ENCODE assay signal across 13 mouse cellular contexts in the genomic region with DNA sequence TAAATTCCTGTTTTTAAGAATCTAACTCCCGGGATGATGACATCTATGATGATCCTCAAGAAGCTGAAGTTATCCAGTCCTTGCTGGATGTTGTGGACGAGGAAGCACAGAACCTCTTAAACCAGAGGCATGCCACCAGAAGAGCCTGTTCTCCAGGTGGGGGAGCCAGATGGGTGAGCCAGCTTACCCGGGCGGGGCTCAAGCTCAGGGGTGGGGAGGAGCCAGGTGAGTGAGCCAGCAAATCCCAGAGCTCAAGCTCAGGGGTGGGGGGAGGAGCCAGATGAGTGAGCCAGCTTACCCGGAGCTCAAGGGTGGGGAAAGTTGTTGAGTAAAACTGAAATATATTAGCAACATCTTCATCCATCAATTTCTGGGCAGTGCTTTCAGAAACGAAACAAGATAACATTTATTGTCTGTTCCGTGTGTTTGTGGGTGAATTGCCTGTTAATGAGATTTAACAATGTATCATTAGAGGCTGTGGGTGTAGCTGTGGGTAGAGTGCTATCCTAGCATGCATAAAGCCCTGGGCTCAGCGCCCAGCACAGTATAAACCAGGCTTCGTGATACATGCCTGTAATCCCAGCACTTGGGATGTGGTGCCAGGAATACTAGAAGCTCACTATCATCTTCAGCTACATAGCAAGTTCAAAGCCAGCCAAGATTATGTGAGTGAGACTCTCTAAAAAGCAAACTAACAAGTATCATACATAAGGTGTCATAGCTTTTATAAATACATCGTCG. TPM values are rescaled to one million over a fixed set of nuclear protein-coding genes. Genes with fewer than 3 reads are reported as not detected.
DNase-seq lines count a peak whose midpoint lies in the region; ATAC-seq lines count a peak whose summit lies in the region.
"Had no signal": no experiment of that assay in that cellular context is flagged by ENCODE, and none has a peak within 500 bp of the region (broad histone marks: within the 10 kb centered on the region; RNA-seq: fewer than 3 reads in every experiment).

No protein-coding gene starts in this region.

- H3K9ac ChIP-seq in embryonic facial prominence, embryonic 14.5 days (ENCODE audit: low read depth, low read length): no peak overlapping the region
- no peak overlapping the region for H3K9ac ChIP-seq in intestine, embryonic 16.5 days (ENCODE audit: low read depth, low read length)
- H3K9ac ChIP-seq: embryonic facial prominence, embryonic 12.5 days; limb, embryonic 13.5 days had no signal

- H3K9me3 ChIP-seq in embryonic facial prominence, embryonic 14.5 days (ENCODE audit: control insufficient read depth, low read length): no peaks in the 10 kb centered on the region
- H3K9me3 ChIP-seq in embryonic facial prominence, embryonic 10.5 days: no peaks in the 10 kb centered on the region
- no peaks in the 10 kb centered on the region for H3K9me3 ChIP-seq in intestine, embryonic 16.5 days (ENCODE audit: control insufficient read depth, low read length)
- H3K9me3 ChIP-seq: embryonic facial prominence, embryonic 12.5 days; limb, embryonic 13.5 days had no signal

- no peaks in the 10 kb centered on the region for H3K4me1 ChIP-seq in embryonic facial prominence, embryonic 14.5 days (ENCODE audit: control insufficient read depth, insufficient read depth, low read length)
- H3K4me1 ChIP-seq in embryonic facial prominence, embryonic 10.5 days: no peaks in the 10 kb centered on the region
- H3K4me1 ChIP-seq in intestine, embryonic 16.5 days (ENCODE audit: control insufficient read depth, insufficient read depth, low read length): no peaks in the 10 kb centered on the region
- H3K4me1 ChIP-seq: embryonic facial prominence, embryonic 12.5 days; limb, embryonic 13.5 days had no signal

- H3K4me3 ChIP-seq in embryonic facial prominence, embryonic 14.5 days (ENCODE audit: low read depth, low read length): no peak overlapping the region
- H3K4me3 ChIP-seq in embryonic facial prominence, embryonic 10.5 days: no peak overlapping the region
- no peak overlapping the region for H3K4me3 ChIP-seq in intestine, embryonic 16.5 days (ENCODE audit: low read length)
- H3K4me3 ChIP-seq: embryonic facial prominence, embryonic 12.5 days; limb, embryonic 13.5 days; myocyte had no signal

- DNase-seq in embryonic facial prominence, embryonic 14.5 days (ENCODE audit: low spot score): peak; percentile 55
- DNase-seq in embryonic facial prominence, embryonic 10.5 days (ENCODE audit: low spot score): no peak
- DNase-seq in thymus, postnatal 4 days: peak; percentile 18
- DNase-seq in thymus, postnatal 10 days (ENCODE audit: low spot score in 2 of 2): no peak
- peak; percentile 83 for DNase-seq in testis, postnatal 14 days (ENCODE audit: low spot score)
- DNase-seq in heart, postnatal 4 days: no peak
- DNase-seq: kidney, adult 18-20 months; right cerebral cortex, postnatal 4 days had no signal

- H3K27ac ChIP-seq in embryonic facial prominence, embryonic 14.5 days (replicated peaks; ENCODE audit: low read depth, low read length): no peak overlapping the region
- no peak overlapping the region for H3K27ac ChIP-seq in embryonic facial prominence, embryonic 10.5 days (replicated peaks)
- H3K27ac ChIP-seq in intestine, embryonic 16.5 days (ENCODE audit: low read length): no peak overlapping the region
- H3K27ac ChIP-seq: embryonic facial prominence, embryonic 12.5 days; limb, embryonic 13.5 days had no signal

- H3K36me3 ChIP-seq in embryonic facial prominence, embryonic 14.5 days (ENCODE audit: control insufficient read depth, insufficient read depth, low read length): peaks cover 22% of the 10 kb centered on the region
- peaks cover 47% of the 10 kb centered on the region for H3K36me3 ChIP-seq in embryonic facial prominence, embryonic 10.5 days (replicated peaks)
- H3K36me3 ChIP-seq in intestine, embryonic 16.5 days (ENCODE audit: control insufficient read depth, insufficient read depth, low read length): no peaks in the 10 kb centered on the region

- H3K27me3 ChIP-seq in embryonic facial prominence, embryonic 14.5 days (replicated peaks; ENCODE audit: control insufficient read depth, insufficient read depth, low read length): no peaks in the 10 kb centered on the region
- no peaks in the 10 kb centered on the region for H3K27me3 ChIP-seq in embryonic facial prominence, embryonic 10.5 days (replicated peaks; ENCODE audit: low read depth, poor library complexity, severe bottlenecking)
- H3K27me3 ChIP-seq in intestine, embryonic 16.5 days (replicated peaks; ENCODE audit: control insufficient read depth, insufficient read depth, low read length): no peaks in the 10 kb centered on the region
- H3K27me3 ChIP-seq: embryonic facial prominence, embryonic 12.5 days; limb, embryonic 13.5 days had no signal

- no peak for ATAC-seq in embryonic facial prominence, embryonic 14.5 days (ENCODE audit: low read depth)
- peak; percentile 59 for ATAC-seq in intestine, embryonic 16.5 days
- ATAC-seq in granulocyte monocyte progenitor cell, adult 5-6 weeks (replicated peaks; ENCODE audit: poor library complexity, severe bottlenecking): no peak; the same call in 1 of the 2 replicates

- H3K4me2 ChIP-seq in embryonic facial prominence, embryonic 14.5 days (ENCODE audit: low read depth, low read length): no peak overlapping the region
- H3K4me2 ChIP-seq in intestine, embryonic 16.5 days (ENCODE audit: low read depth, low read length): no peak overlapping the region
- H3K4me2 ChIP-seq: embryonic facial prominence, embryonic 12.5 days; limb, embryonic 13.5 days had no signal

- WGBS in embryonic facial prominence, embryonic 14.5 days: 70% methylated on average over 11 of the region's 11 CpGs
- WGBS in embryonic facial prominence, embryonic 10.5 days: 78% methylated on average over 11 of the region's 11 CpGs
- WGBS in intestine, embryonic 16.5 days: 65% methylated on average over 11 of the region's 11 CpGs

RNA-seq across cellular contexts. Expression of gene Slc10a6, which starts 49.4 kb away (rescaled TPM):
- 1.4 and 1.6 TPM in 2 replicates for polyA plus RNA-seq in embryonic facial prominence, embryonic 14.5 days (2014; fragmentation: Nextera tagmentation; extraction: Ambion mirVana)
- polyA plus RNA-seq in embryonic facial prominence, embryonic 10.5 days (2016; fragmentation: Nextera tagmentation; extraction: Ambion mirVana): not detected in 2 replicates
- 0.67 and 0.84 TPM in 2 replicates for polyA plus RNA-seq in intestine, embryonic 16.5 days (2015; fragmentation: Nextera tagmentation; extraction: Ambion mirVana)
- not detected in 2 replicates for total RNA-seq in granulocyte monocyte progenitor cell, adult 5-6 weeks (2014; fragmentation: Nextera tagmentation)
- not detected in 2 replicates for total RNA-seq in granulocyte monocyte progenitor cell, adult 5-6 weeks (2017)
- 1 to 10 TPM; 1.4 to 1.6 TPM for total RNA-seq in heart, postnatal 4 days (2021)
- polyA plus RNA-seq: limb, embryonic 13.5 days had no signal

Comparison
In these comparisons a context has a peak if more than half of its experiments do, and no peak if none do; other contexts are left out.
1. DNase-seq: peak in embryonic facial prominence, embryonic 14.5 days (single experiment), thymus, postnatal 4 days (single experiment) and testis, postnatal 14 days (single experiment); none in embryonic facial prominence, embryonic 10.5 days (single experiment), thymus, postnatal 10 days (0 of 2) and heart, postnatal 4 days (single experiment).